Mouse (Mus musculus): ENCODE measurements around the gene Usf2.

GRCm38 (mm10) chr7:30954036-30954435 is 2.6 kb downstream of the Usf2 start:
- no peak for TF ChIP-seq POLR2A (IDR thresholded peaks at IDR 0.05; ENCODE audit: insufficient read length, low read depth)
- TF ChIP-seq E2F4 (IDR thresholded peaks at IDR 0.05; ENCODE audit: insufficient read depth): no peak
- TF ChIP-seq TCF12 (IDR thresholded peaks at IDR 0.05; ENCODE audit: insufficient read depth, poor library complexity, severe bottlenecking): no peak
- no peak for TF ChIP-seq USF1 (IDR thresholded peaks at IDR 0.05; ENCODE audit: low read depth)
- TF ChIP-seq POLR2AphosphoS2 (IDR thresholded peaks at IDR 0.05; ENCODE audit: insufficient read length, low read depth): no peak
- no peak for TF ChIP-seq MYOD1 (IDR thresholded peaks at IDR 0.05; ENCODE audit: control insufficient read depth in 1 of 3, insufficient read length in 2 of 3, low read depth in 2 of 3)
- no peak for TF ChIP-seq MAX (IDR thresholded peaks at IDR 0.05; ENCODE audit: low read depth)
- no peak for TF ChIP-seq CEBPB (IDR thresholded peaks at IDR 0.05; ENCODE audit: insufficient read depth, poor library complexity, severe bottlenecking)
- no peak for TF ChIP-seq MYOG (IDR thresholded peaks at IDR 0.05; ENCODE audit: control insufficient read depth in 1 of 3, insufficient read depth in 1 of 3, insufficient read length in 2 of 3, low read depth in 2 of 3)
- no peak for TF ChIP-seq SRF (IDR thresholded peaks at IDR 0.05; ENCODE audit: control insufficient read depth, insufficient read length, low read depth)
- no peak for TF ChIP-seq TCF3 (IDR thresholded peaks at IDR 0.05; ENCODE audit: insufficient read length, low read depth)

Measured in myocyte (in vitro differentiated cells).